ENCODE assay signal across 10 mouse cellular contexts in the genomic region with DNA sequence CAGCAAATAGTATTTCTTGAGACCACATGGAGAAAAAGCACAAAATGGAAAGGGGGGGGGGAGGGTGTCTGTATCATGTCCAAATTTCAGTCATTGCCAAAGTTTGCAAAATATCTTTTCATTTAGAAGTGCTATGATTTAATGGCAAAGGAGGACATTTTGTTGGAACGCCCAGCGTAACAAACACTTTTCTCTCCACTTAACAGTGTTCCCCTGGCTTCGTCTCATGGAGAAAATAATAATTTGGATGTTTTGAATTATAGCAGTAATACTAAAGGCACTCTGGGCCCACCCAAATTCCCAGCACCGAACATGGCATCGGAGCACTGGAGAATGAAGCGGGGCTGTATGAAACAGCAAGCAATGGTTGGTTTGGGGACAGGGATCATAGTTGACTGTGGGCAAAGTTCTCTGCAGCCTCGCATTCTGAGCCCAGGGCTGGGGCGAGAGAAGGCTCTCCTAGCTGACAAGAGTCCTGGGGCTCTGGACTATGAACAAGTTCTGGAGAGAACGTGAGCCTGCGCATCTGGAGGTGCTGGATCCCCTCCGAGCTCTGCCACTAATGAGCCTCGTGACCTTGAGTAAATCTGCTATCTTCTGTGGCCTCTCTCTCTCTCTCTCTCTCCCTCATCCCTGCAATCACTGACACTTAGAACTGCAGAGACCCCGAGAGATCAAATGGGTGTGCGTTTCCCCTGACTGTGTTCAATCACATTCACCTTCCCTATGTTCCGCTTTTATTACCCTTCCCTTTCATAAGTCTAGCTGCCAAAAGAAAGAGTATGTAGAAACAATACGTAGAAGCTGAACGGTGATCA.
DNase-seq lines count a peak whose midpoint lies in the region; ATAC-seq lines count a peak whose summit lies in the region.
"Had no signal": no experiment of that assay in that cellular context is flagged by ENCODE, and none has a peak within 500 bp of the region (broad histone marks: within the 10 kb centered on the region; RNA-seq: fewer than 3 reads in every experiment).

No protein-coding gene starts in this region.

- H3K4me1 ChIP-seq in forebrain, embryonic 16.5 days (replicated peaks; ENCODE audit: control insufficient read depth, insufficient read depth, low read length): no peaks in the 10 kb centered on the region; the same call in 1 of the 2 replicates
- no peaks in the 10 kb centered on the region; the same call in 1 of the 2 replicates for H3K4me1 ChIP-seq in forebrain, embryonic 15.5 days
- H3K4me1 ChIP-seq: liver, embryonic 13.5 days had no signal

- peak; percentile 3; the same call in 1 of the 2 replicates for ATAC-seq in forebrain, embryonic 16.5 days
- ATAC-seq in forebrain, embryonic 15.5 days (replicated peaks): no peak
- ATAC-seq: hindbrain, postnatal 0 days had no signal

- H3K27me3 ChIP-seq in forebrain, embryonic 16.5 days (replicated peaks; ENCODE audit: control insufficient read depth, insufficient read depth, low read length): no peaks in the 10 kb centered on the region
- H3K27me3 ChIP-seq in forebrain, embryonic 15.5 days: no peaks in the 10 kb centered on the region
- H3K27me3 ChIP-seq: liver, embryonic 13.5 days had no signal

- intact Hi-C loops in left cerebral cortex, postnatal 10 days (cut with DNase I): no loop called here

- no peaks in the 10 kb centered on the region for H3K9me3 ChIP-seq in forebrain, embryonic 16.5 days (ENCODE audit: control insufficient read depth, low read length)
- no peaks in the 10 kb centered on the region for H3K9me3 ChIP-seq in forebrain, embryonic 15.5 days
- H3K9me3 ChIP-seq: liver, embryonic 13.5 days had no signal

- H3K4me3 ChIP-seq in forebrain, embryonic 16.5 days (replicated peaks; ENCODE audit: low read length): no peak overlapping the region
- no peak overlapping the region for H3K4me3 ChIP-seq in forebrain, embryonic 15.5 days
- H3K4me3 ChIP-seq: liver, embryonic 13.5 days had no signal

- H3K4me2 ChIP-seq in forebrain, embryonic 16.5 days (ENCODE audit: low read length): no peak overlapping the region
- no peak overlapping the region for H3K4me2 ChIP-seq in forebrain, embryonic 15.5 days (replicated peaks)
- H3K4me2 ChIP-seq: liver, embryonic 13.5 days had no signal

- H3K36me3 ChIP-seq in forebrain, embryonic 16.5 days (ENCODE audit: control insufficient read depth, insufficient read depth): no peaks in the 10 kb centered on the region
- no peaks in the 10 kb centered on the region for H3K36me3 ChIP-seq in forebrain, embryonic 15.5 days
- H3K36me3 ChIP-seq: liver, embryonic 13.5 days had no signal

- WGBS in forebrain, embryonic 16.5 days: 74% methylated on average over 17 of the region's 17 CpGs
- WGBS in forebrain, embryonic 15.5 days: 75% methylated on average over 17 of the region's 17 CpGs

- H3K9ac ChIP-seq in forebrain, embryonic 16.5 days (replicated peaks; ENCODE audit: low read depth, low read length): no peak overlapping the region
- no peak overlapping the region for H3K9ac ChIP-seq in forebrain, embryonic 15.5 days (replicated peaks)
- H3K9ac ChIP-seq: liver, embryonic 13.5 days had no signal

- H3K27ac ChIP-seq in forebrain, embryonic 16.5 days (ENCODE audit: low read length): no peak overlapping the region
- H3K27ac ChIP-seq in forebrain, embryonic 15.5 days (replicated peaks): no peak overlapping the region
- H3K27ac ChIP-seq: hindbrain, postnatal 0 days; liver, embryonic 13.5 days had no signal

- peak; percentile 43 for DNase-seq in ovary, adult 18-20 months (ENCODE audit: low spot score)
- no peak for DNase-seq in ovary, postnatal 10 days (ENCODE audit: low spot score)
- DNase-seq in kidney, postnatal 10 days: peak; percentile 44
- peak; percentile 33 for DNase-seq in urinary bladder, postnatal 14 days (ENCODE audit: low spot score)
- no peak for DNase-seq in left cerebral cortex, postnatal 10 days (ENCODE audit: extremely low spot score in 1 of 2, low spot score in 2 of 2)
- no peak for DNase-seq in cerebellum, adult 11-12 months
- DNase-seq: liver, embryonic 13.5 days had no signal

Comparison
In these comparisons a context has a peak if more than half of its experiments do, and no peak if none do; other contexts are left out.
1. DNase-seq: peak in ovary, adult 18-20 months (single experiment), kidney, postnatal 10 days (single experiment) and urinary bladder, postnatal 14 days (single experiment); none in ovary, postnatal 10 days (single experiment), left cerebral cortex, postnatal 10 days (0 of 2) and cerebellum, adult 11-12 months (single experiment).